Mouse (Mus musculus): Measurements from ENCODE around the gene Gm49776.

Gm49776 gene

GRCm38 (mm10) chr16:18234671-18235388 lies 23.3 kb downstream of the Gm49776 start, which contains the start of gene Zdhhc8:
TSS of gene Zdhhc8 (minus strand) at chr16:18235136.
- peak; percentile 82 for DNase-seq (ENCODE audit: low spot score)

- no peak for DNase-seq (ENCODE audit: low spot score)
These were observed 24.0 kb downstream of the Gm49776 start for GRCm38 (mm10) chr16:18233919-18234670.

GRCm38 (mm10) chr16:18233451-18233850 lies 24.7 kb downstream of the Gm49776 start:
- no peak for DNase-seq (ENCODE audit: low spot score)

DNA sequence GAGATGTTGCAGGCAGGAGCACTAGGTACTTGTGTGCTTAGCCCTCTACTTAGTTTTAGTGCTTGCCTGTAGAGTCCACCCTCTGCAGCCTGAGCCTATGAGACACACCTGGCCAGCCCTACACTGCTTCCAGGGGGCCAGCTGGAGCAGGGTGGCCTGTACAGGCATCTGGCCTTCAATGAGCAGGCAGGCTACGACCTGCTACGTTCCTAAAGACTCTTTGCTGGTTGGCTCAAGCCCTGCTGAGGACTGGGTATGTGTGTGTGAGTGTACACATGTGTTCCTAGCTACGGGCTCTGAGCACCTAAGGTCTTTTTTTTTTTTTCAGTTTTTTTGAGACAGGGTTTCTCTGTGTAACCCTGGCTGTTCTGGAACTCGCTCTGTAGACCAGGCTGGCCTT lies 26.7 kb downstream of the Gm49776 start:
- no peak for DNase-seq (ENCODE audit: low spot score)

DNA sequence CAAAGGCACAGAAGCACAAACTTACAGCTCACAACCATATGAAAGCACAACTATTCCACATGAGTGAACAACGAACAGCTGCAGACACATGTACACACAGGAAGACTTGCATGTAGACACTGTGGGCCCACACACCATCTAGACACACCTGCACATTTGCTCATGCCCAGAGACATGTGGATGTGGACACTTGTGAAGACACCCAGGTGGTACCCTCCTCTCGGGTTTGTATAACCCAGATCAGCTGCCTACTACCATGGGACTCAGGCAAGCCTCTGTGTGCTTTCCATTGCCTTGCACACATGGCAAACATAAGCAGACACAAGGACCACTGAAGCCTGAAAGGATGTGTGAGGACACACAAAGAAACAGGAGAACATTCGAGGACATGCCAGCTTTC lies 27.1 kb downstream of the Gm49776 start:
- no peak for DNase-seq (ENCODE audit: low spot score)

DNA sequence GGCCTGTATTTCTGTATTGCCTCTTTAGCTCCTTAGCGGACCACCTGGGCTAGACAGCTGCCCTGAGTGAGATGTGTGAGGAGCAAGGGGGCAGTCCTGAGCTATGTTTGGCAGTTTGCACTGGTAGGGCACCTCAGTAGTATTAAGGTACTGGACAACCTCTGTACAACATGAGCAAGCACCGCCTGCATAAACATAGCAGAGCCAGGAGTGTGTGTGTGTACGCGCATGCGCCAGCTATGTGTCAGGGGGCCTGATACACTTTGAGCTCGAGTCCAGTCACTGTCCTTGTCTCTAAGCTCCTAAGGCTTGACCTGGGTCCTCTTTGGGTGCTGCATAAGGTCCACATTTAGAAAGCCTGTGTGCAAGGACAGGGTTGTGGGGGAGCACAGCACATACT lies 27.5 kb downstream of the Gm49776 start:
- DNase-seq (ENCODE audit: low spot score) = no peak

DNA sequence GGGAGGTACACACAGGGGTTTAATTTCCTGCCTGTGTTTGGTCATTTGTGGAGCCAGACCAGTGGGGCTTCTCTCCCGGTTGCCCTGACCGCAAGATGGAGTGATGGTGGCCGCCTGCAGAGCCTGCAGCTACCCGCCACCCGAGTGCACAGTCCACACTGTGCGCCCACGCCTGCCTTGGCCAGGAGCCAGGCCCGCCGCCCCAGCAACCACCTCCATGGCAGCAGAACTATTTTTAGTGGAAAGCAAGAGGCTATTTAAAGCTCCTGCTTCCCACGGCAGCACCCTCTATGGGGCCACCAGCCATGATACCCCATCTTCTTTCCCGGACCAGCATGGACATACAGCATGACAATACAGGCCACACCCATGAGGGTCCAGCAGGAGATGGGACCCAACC lies 28.5 kb downstream of the Gm49776 start:
- no peak for DNase-seq (ENCODE audit: low spot score)

- DNase-seq (ENCODE audit: low spot score) = no peak
These were observed 29.3 kb downstream of the Gm49776 start for GRCm38 (mm10) chr16:18228856-18229255.

- no peak for DNase-seq (ENCODE audit: low spot score)
These were observed 30.2 kb downstream of the Gm49776 start for GRCm38 (mm10) chr16:18227897-18228422.

DNA sequence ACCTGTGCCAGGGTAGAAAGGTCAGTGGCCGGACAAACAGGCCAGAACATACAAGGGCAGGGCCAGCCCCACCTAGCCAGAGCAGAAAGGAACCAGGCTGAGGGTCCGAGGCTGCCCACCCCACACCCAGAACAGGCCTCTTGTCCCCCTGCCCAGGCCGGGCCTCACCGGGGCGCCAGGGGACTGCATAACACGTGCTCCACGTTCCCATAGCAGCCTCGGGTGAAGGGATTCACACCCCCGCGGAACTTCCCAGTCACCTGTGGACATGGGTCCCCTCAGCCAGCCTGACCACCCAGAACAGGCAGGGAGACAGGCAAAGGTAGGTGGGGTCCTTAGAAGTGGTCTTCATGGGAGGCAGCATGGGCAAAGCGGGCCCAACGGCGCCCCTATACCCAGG lies 30.9 kb downstream of the Gm49776 start:
- no peak for DNase-seq (ENCODE audit: low spot score)

DNA sequence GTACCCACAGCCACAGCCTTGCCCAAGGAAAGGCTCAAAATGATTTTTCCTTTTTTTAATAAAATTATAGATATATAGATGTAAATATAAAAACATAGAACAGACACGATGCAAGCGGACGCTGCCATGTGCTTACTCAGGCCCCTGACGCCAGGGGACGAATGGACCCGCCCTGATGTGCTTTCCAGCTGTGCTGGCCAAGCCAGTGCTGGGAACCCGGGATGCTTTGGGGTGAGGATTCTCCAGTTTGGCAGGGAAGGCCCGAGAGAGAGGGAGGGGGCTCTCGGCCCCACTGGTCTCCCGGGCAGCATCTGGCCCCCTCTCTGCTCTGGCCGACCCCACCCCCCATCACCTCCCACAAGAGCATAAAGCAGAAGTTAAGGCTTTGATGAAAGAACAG lies 35.9 kb downstream of the Gm49776 start:
- no peak for DNase-seq (ENCODE audit: low spot score)

- DNase-seq (ENCODE audit: low spot score) = no peak
These were observed 36.6 kb downstream of the Gm49776 start for GRCm38 (mm10) chr16:18221543-18221898.

GRCm38 (mm10) chr16:18220856-18221542 lies 37.1 kb downstream of the Gm49776 start:
- no peak for DNase-seq (ENCODE audit: low spot score)

DNA sequence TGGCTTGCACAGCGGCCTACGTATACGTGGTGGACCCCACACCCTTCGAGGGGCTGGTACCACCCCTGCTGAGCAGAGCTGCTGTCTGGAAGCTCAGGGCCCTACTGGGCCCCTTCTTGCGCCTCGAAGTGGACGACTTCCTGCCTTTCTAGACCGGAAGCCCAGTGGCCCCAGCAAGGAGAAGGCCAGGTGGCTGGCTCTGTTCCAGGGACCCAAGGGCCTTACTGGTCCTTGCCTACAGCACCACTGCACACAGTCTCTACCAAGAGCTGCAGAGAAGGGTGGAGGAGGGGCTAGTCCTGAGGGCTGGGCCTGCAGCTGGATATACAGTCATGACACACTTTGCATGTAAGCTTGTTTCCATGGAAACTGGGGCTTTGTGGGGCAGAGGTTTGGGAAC lies 38.1 kb downstream of the Gm49776 start:
- DNase-seq (ENCODE audit: low spot score) = no peak

DNA sequence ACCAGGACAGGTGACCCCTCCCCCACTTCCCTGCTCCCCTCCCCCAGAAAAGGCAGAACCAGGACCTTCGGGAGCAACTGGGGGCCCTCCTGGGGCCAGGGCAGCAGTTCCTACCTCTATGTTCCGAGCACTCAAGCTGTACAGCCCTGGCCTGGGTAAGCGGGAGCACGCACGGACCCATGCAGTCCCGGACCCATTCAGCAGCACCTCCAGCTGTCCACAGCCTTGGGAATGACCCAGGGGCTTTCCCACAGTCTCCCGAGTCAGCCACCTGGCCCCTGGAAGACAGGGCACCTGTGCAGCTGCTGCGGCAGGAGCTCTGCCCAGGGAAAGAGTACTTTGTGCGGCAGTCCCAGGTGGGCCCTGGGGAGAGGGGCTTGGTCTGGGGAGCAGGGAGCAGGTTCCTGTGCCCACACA lies 39.5 kb downstream of the Gm49776 start:
- DNase-seq (ENCODE audit: low spot score) = no peak

DNA sequence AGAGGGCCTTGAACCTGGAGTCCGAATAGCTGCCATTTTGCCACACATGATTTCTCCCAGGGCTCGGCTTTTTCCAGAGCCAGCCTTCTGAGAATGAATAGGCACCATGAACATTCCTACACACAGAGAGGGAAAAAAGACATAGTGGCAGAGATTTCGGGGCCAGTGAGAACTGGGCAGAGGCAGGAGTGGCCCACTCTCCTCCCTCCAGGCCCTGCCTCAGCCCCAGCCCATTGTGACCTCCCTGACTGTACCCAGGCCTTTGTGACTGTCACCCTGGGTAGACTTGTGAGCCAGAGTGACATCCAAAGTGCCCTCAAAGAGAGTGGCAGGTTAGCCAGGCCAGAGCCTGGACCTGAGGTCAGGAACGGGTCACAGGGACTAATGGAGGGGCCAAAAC lies 40.5 kb downstream of the Gm49776 start, which contains the start of gene Ccdc188:
TSS of gene Ccdc188 (plus strand) at position 301 of the 400 bp plus-strand sequence.
- no peak for DNase-seq (ENCODE audit: low spot score)

GRCm38 (mm10) chr16:18214858-18215257 lies 43.3 kb downstream of the Gm49776 start:
- no peak for DNase-seq (ENCODE audit: low spot score)

DNA sequence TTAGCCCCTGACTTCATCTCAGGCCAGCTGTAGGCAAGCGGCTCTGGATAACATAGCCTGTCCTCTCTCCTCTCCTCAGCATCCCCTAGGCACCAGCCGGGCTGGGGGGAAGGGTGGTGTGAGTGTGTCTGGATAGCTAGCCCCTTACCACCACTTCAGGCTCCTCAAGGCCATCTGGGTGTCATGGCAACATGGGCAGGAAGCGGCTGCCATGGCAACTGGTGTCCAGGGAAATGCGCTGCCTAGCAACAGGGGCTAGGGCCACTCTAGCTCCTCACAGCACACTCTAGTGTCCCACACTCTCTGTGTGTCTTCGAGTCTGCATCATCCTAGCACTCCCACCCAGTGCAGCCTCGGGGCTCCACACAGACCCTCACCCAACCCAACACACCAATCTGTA lies 44.4 kb downstream of the Gm49776 start:
- DNase-seq (ENCODE audit: low spot score) = no peak

DNA sequence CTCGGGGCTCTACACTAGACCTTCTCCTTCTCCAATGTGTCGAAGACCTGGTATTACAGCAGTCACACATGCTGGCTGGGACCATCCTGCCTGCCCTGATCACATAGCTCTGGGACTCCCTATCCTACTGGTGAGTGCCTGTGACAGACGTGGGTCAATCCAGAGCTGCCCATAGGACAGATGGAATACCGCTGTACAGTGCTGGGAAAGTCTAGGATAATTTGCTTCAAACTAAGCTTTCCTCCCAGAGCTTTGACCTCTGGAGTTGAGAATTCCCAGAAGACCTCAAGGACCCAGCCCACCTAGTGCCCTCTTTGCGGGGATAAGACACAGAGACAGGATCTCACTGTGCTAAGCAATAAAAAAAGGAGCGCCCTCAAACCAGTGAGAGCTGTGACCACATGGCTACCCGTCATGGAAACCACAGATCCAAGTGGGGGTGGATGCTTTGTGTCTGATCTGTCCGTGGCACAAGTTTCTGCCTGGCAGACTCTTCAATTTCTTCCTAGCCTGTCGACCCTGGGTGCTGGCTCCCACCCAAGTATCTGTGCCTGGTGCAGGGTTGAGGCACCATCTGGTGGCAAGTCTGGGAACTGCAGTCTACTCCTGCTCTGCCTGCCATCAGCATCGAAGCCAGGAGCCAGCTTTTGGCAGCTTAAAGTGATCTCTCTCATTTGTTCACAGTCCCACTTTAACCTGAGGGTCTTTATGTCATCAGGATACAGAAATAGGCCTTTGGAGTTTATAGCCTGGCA lies 46.5 kb downstream of the Gm49776 start:
- peak; percentile 84 for DNase-seq (ENCODE audit: low spot score)

- peak; percentile 74 for DNase-seq (ENCODE audit: low spot score)
These were observed 47.3 kb downstream of the Gm49776 start for GRCm38 (mm10) chr16:18210701-18211416.

- DNase-seq (ENCODE audit: low spot score) = no peak
These were observed 54.6 kb downstream of the Gm49776 start for GRCm38 (mm10) chr16:18203430-18204091.

Measured in urinary bladder, postnatal 14 days (tissue).